Mouse (Mus musculus) kidney, adult 2 months (tissue): Measurements from ENCODE around the gene Prdx2.

Experiments
- CTCF ChIP-seq: fragments of 200-500 bp; conservative IDR thresholded peaks from 2 replicates; pipeline ENCODE4 v1.5.1; 2011; ENCODE audit warnings: low read depth, mild to moderate bottlenecking, control low read depth, low read length, moderate library complexity, mixed read lengths; ENCODE audit not compliant: insufficient read depth, insufficient read length
- POLR2A ChIP-seq: fragments of 200-500 bp; IDR thresholded peaks from one replicate; pipeline ENCODE4 v1.6.1; 2011; ENCODE audit warnings: low read depth, low read length, control low read depth

DNA sequence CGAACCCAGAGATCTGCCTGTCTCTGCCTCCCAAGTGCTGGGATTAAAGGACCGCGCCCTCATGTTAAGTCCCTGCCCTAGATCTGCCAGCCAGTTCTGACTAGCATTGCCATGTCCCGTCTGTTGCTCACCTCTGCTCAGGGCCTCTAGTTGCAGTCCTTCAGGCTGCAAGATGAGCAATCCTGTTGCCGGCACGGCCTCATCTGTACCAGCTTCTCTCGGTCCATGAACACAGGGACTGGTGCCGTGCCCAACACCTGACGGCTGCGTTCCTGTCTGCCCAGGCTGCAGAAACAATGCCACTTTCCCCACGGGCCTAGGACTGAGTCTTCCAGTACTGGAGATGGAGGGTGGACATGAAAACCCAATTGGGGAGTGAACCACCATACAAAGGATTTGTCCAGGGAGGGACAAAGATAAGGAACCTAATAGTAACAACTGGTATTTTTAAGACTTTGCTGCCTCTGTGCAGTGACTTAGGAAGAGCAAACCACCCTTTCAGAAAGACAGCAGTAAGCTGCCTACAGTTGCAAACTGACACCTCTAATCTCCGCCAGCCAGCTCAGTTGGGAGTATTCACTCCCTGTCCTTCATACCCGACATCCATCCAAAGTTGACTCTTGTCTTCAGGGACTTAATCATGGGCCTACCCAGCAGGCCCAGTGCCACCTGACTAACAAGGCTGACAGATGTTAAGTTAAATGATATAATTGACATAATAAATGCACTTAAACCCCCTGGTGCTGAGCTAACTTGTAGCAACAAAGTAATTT, 1.7 kb upstream of the Prdx2 start:
- TF ChIP-seq CTCF, result no peak
- no peak for TF ChIP-seq POLR2A
